Mouse (Mus musculus) lung, postnatal 25 days (tissue): ENCODE data around the gene Katnb1.

Experiments used
- DNase-seq: peaks from one replicate; pipeline ENCODE4 v3.0.0; 2022; ENCODE audit warnings: low spot score

The Katnb1 gene

GRCm38 (mm10) chr8:95080381-95081341 lies at the start of gene Katnb1:
TSS of gene Katnb1 (plus strand) at chr8:95081186.
- peak; percentile 100 for DNase-seq

GRCm38 (mm10) chr8:95037106-95037925 lies 43.7 kb upstream of the Katnb1 start:
- DNase-seq: peak; percentile 51

GRCm38 (mm10) chr8:95041883-95042784 lies 38.9 kb upstream of the Katnb1 start:
- DNase-seq: no peak

GRCm38 (mm10) chr8:95044811-95045210 lies 36.2 kb upstream of the Katnb1 start:
- DNase-seq: no peak

- no peak for DNase-seq
Measured at GRCm38 (mm10) chr8:95046982-95047381, 34.0 kb upstream of the Katnb1 start.

GRCm38 (mm10) chr8:95047884-95048680 lies 32.9 kb upstream of the Katnb1 start:
- DNase-seq: no peak

GRCm38 (mm10) chr8:95049636-95050035 lies 31.4 kb upstream of the Katnb1 start:
- DNase-seq: no peak

- no peak for DNase-seq
Measured at GRCm38 (mm10) chr8:95054438-95054837, 26.5 kb upstream of the Katnb1 start.

- DNase-seq: peak; percentile 23
Measured at GRCm38 (mm10) chr8:95054927-95055510, 26.0 kb upstream of the Katnb1 start, which contains the start of gene Drc7. TSS of gene Drc7 (plus strand) at chr8:95055103.

- DNase-seq: no peak
Measured at GRCm38 (mm10) chr8:95056414-95056813, 24.6 kb upstream of the Katnb1 start.

GRCm38 (mm10) chr8:95058661-95059060 lies 22.3 kb upstream of the Katnb1 start:
- DNase-seq: no peak

GRCm38 (mm10) chr8:95059812-95060533 lies 21.0 kb upstream of the Katnb1 start:
- DNase-seq: no peak

- no peak for DNase-seq
Measured at GRCm38 (mm10) chr8:95064531-95064930, 16.5 kb upstream of the Katnb1 start.

GRCm38 (mm10) chr8:95067582-95067981 lies 13.4 kb upstream of the Katnb1 start:
- peak; percentile 51 for DNase-seq

GRCm38 (mm10) chr8:95075504-95075903 lies 5.5 kb upstream of the Katnb1 start:
- no peak for DNase-seq

GRCm38 (mm10) chr8:95076151-95076550 lies 4.8 kb upstream of the Katnb1 start:
- DNase-seq: no peak

GRCm38 (mm10) chr8:95078055-95078454 lies 2.9 kb upstream of the Katnb1 start:
- no peak for DNase-seq

- no peak for DNase-seq
Measured at GRCm38 (mm10) chr8:95079305-95079704, 1.7 kb upstream of the Katnb1 start.

GRCm38 (mm10) chr8:95081650-95082049 lies 664 bp downstream of the Katnb1 start:
- no peak for DNase-seq

- no peak for DNase-seq
Measured at GRCm38 (mm10) chr8:95084261-95084660, 3.3 kb downstream of the Katnb1 start.
